Mouse (Mus musculus): ENCODE results near the gene Purb. TPM values are rescaled to one million over a fixed set of nuclear protein-coding genes. Genes with fewer than 3 reads are reported as not detected.

Purb gene
- polyA plus RNA-seq, 1 experiment from 2014 or later, result 25.9 TPM

GRCm38 (mm10) chr11:6484244-6484959 lies 8.7 kb upstream of the Purb start:
- Histone ChIP-seq H3K4me2 (no peak overlapping the region), H3K36me3 (ENCODE audit: insufficient read depth) (no peaks in the 10 kb centered on the region), H3K27me3 (ENCODE audit: insufficient read depth, low read length) (no peaks in the 10 kb centered on the region), H3K9ac (no peak overlapping the region), H3K27ac (ENCODE audit: low read depth) (no peak overlapping the region), H3K9me3 (ENCODE audit: low read depth, low read length) (no peaks in the 10 kb centered on the region), H3K4me1 (ENCODE audit: insufficient read depth) (0 out of 2 replicates have a peak, but pooled peaks cover 4% of the 10 kb centered on the region), H3K4me3 (ENCODE audit: low read depth, low read length) (no peak overlapping the region)
- no peak for TF ChIP-seq CTCF (IDR thresholded peaks at IDR 0.05; ENCODE audit: low read depth)
- no peak for DNase-seq
- no peak for ATAC-seq (ENCODE audit: insufficient read depth)
- 60% methylated on average over 3 of the region's 3 CpGs for WGBS

DNA sequence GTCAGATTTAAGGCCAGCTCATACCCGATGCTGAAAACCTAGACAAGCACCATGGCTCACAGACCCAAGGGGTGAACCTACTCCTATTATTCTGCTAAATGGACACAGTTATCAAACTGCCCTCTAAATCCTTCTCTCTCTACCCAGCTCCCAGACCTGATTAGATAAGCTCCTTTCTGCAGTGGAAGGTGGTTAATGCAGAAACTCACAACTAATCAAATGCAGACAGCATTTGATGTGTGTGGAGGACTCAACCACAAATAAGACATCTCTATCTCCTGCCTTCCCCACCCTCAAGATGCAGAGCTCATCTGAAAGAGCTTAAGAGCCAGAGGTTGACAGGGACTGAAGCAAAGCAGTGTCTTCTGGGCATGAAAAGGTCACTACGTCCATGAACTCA lies 7.4 kb upstream of the Purb start:
- Histone ChIP-seq H3K36me3 (ENCODE audit: insufficient read depth) (no peaks in the 10 kb centered on the region), H3K9me3 (ENCODE audit: low read depth, low read length) (no peaks in the 10 kb centered on the region), H3K9ac (no peak overlapping the region), H3K4me2 (no peak overlapping the region), H3K4me1 (ENCODE audit: insufficient read depth) (0 out of 2 replicates have a peak, but pooled peaks cover 4% of the 10 kb centered on the region), H3K4me3 (ENCODE audit: low read depth, low read length) (no peak overlapping the region), H3K27me3 (ENCODE audit: insufficient read depth, low read length) (no peaks in the 10 kb centered on the region), H3K27ac (ENCODE audit: low read depth) (no peak overlapping the region)
- DNase-seq (no peak), ATAC-seq (ENCODE audit: insufficient read depth) (no peak)
- 73% methylated on average over 2 of the region's 2 CpGs for WGBS
- no peak for TF ChIP-seq CTCF (IDR thresholded peaks at IDR 0.05; ENCODE audit: low read depth)

- 42% methylated on average over 6 of the region's 6 CpGs for WGBS
- H3K4me1 ChIP-seq (ENCODE audit: insufficient read depth), result no peaks in the 10 kb centered on the region
- ATAC-seq (ENCODE audit: insufficient read depth) (peak; percentile 19; the same call in 1 of the 2 replicates), DNase-seq (peak; percentile 43)
- H3K9ac ChIP-seq, result no peak overlapping the region
- H3K4me2 ChIP-seq, result no peak overlapping the region
- H3K27ac ChIP-seq (ENCODE audit: low read depth), result no peak overlapping the region
- H3K27me3 ChIP-seq (ENCODE audit: insufficient read depth, low read length), result no peaks in the 10 kb centered on the region
- no peaks in the 10 kb centered on the region for H3K36me3 ChIP-seq (ENCODE audit: insufficient read depth)
- no peak overlapping the region for H3K4me3 ChIP-seq (ENCODE audit: low read depth, low read length)
- no peak for TF ChIP-seq CTCF (IDR thresholded peaks at IDR 0.05; ENCODE audit: low read depth)
- no peaks in the 10 kb centered on the region for H3K9me3 ChIP-seq (ENCODE audit: low read depth, low read length)
These were observed 6.0 kb upstream of the Purb start for GRCm38 (mm10) chr11:6481669-6482185.

DNA sequence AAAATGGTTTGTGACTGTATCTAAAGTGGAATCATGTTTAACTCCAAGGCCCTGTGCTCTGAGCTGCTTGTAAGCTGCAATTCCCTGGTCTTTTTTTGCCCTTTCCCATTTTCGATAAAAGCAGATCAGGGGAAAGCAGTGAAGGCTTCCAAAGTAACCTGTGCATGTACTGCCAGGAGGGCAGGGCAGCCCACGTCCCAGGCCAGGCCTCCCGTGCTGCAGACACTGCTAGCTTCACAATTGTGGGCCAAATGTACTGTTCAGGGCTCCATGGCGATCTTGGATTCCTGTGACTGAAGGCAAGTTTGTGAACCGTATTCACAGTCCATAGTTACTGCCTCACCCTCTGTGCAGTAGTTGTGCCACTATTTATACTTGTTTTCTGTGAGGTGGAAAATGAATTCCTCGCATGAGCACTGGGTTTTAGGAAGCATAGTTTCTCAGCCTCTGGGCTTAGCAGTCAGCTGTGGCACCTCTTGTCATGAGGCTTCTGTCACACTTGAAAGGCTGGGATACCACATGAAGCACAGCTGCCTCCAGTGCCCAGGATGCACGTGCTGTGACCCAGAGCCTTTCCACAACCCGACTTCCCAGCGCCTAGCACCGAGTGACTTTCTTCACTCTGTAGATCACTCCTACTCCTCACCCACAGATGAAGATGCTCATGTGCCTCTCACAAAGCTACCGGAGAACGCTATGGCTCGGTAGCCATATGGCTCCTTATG lies 5.1 kb upstream of the Purb start:
- H3K4me3 ChIP-seq (ENCODE audit: low read depth, low read length), result no peak overlapping the region
- H3K27me3 ChIP-seq (ENCODE audit: insufficient read depth, low read length), result no peaks in the 10 kb centered on the region
- H3K4me2 ChIP-seq, result no peak overlapping the region
- 73% methylated on average over 13 of the region's 13 CpGs for WGBS
- H3K4me1 ChIP-seq (ENCODE audit: insufficient read depth), result no peaks in the 10 kb centered on the region
- DNase-seq (no peak), ATAC-seq (ENCODE audit: insufficient read depth) (no peak)
- H3K27ac ChIP-seq (ENCODE audit: low read depth), result no peak overlapping the region
- H3K36me3 ChIP-seq (ENCODE audit: insufficient read depth), result no peaks in the 10 kb centered on the region
- H3K9ac ChIP-seq, result no peak overlapping the region
- no peak for TF ChIP-seq CTCF (IDR thresholded peaks at IDR 0.05; ENCODE audit: low read depth)
- no peaks in the 10 kb centered on the region for H3K9me3 ChIP-seq (ENCODE audit: low read depth, low read length)

GRCm38 (mm10) chr11:6480191-6480590 lies 4.5 kb upstream of the Purb start:
- Histone ChIP-seq H3K27me3 (ENCODE audit: insufficient read depth, low read length) (no peaks in the 10 kb centered on the region), H3K4me2 (no peak overlapping the region), H3K4me3 (ENCODE audit: low read depth, low read length) (no peak overlapping the region), H3K27ac (ENCODE audit: low read depth) (no peak overlapping the region), H3K36me3 (ENCODE audit: insufficient read depth) (no peaks in the 10 kb centered on the region), H3K4me1 (ENCODE audit: insufficient read depth) (no peaks in the 10 kb centered on the region), H3K9ac (no peak overlapping the region), H3K9me3 (ENCODE audit: low read depth, low read length) (no peaks in the 10 kb centered on the region)
- ATAC-seq (ENCODE audit: insufficient read depth) (no peak), DNase-seq (no peak)
- TF ChIP-seq CTCF (IDR thresholded peaks at IDR 0.05; ENCODE audit: low read depth), result no peak
- WGBS, result 64% methylated on average over 7 of the region's 7 CpGs

- H3K27me3 ChIP-seq (ENCODE audit: insufficient read depth, low read length), result no peaks in the 10 kb centered on the region
- ATAC-seq (ENCODE audit: insufficient read depth), result no peak
- no peak for TF ChIP-seq CTCF (IDR thresholded peaks at IDR 0.05; ENCODE audit: low read depth)
- no peak overlapping the region for H3K27ac ChIP-seq (ENCODE audit: low read depth)
- H3K4me1 ChIP-seq (ENCODE audit: insufficient read depth), result 0 out of 2 replicates have a peak, but pooled peaks cover under 1% of the 10 kb centered on the region
- no peak overlapping the region for H3K4me2 ChIP-seq
- no peaks in the 10 kb centered on the region for H3K9me3 ChIP-seq (ENCODE audit: low read depth, low read length)
- WGBS, result 78% methylated on average over 2 of the region's 2 CpGs
- DNase-seq, result no peak
- peaks cover 3% of the 10 kb centered on the region; the same call in 1 of the 2 replicates for H3K36me3 ChIP-seq (ENCODE audit: insufficient read depth)
- H3K4me3 ChIP-seq (ENCODE audit: low read depth, low read length), result no peak overlapping the region
- H3K9ac ChIP-seq, result no peak overlapping the region
These were observed 3.5 kb upstream of the Purb start for GRCm38 (mm10) chr11:6479231-6479630.

- no peak for ATAC-seq (ENCODE audit: insufficient read depth)
- no peak for TF ChIP-seq CTCF (IDR thresholded peaks at IDR 0.05; ENCODE audit: low read depth)
- Histone ChIP-seq H3K9me3 (ENCODE audit: low read depth, low read length) (no peaks in the 10 kb centered on the region), H3K36me3 (ENCODE audit: insufficient read depth) (peaks cover 14% of the 10 kb centered on the region; the same call in 1 of the 2 replicates), H3K9ac (no peak overlapping the region), H3K27me3 (ENCODE audit: insufficient read depth, low read length) (no peaks in the 10 kb centered on the region), H3K27ac (ENCODE audit: low read depth) (no peak overlapping the region), H3K4me3 (ENCODE audit: low read depth, low read length) (no peak overlapping the region), H3K4me2 (no peak overlapping the region), H3K4me1 (ENCODE audit: insufficient read depth) (0 out of 2 replicates have a peak, but pooled peaks cover 6% of the 10 kb centered on the region)
- 89% methylated on average over 1 of the region's 1 CpGs for WGBS
- no peak for DNase-seq
These were observed 1.6 kb upstream of the Purb start for GRCm38 (mm10) chr11:6477350-6477749.

All from lung, embryonic 14.5 days (tissue).